Mouse (Mus musculus): ENCODE results near the gene Ralb. TPM values are rescaled to one million over a fixed set of nuclear protein-coding genes. Genes with fewer than 3 reads are reported as not detected.

Ralb gene
- polyA plus RNA-seq (2012; rRNA removed), result 20.8 and 21.1 TPM in 2 replicates

DNA sequence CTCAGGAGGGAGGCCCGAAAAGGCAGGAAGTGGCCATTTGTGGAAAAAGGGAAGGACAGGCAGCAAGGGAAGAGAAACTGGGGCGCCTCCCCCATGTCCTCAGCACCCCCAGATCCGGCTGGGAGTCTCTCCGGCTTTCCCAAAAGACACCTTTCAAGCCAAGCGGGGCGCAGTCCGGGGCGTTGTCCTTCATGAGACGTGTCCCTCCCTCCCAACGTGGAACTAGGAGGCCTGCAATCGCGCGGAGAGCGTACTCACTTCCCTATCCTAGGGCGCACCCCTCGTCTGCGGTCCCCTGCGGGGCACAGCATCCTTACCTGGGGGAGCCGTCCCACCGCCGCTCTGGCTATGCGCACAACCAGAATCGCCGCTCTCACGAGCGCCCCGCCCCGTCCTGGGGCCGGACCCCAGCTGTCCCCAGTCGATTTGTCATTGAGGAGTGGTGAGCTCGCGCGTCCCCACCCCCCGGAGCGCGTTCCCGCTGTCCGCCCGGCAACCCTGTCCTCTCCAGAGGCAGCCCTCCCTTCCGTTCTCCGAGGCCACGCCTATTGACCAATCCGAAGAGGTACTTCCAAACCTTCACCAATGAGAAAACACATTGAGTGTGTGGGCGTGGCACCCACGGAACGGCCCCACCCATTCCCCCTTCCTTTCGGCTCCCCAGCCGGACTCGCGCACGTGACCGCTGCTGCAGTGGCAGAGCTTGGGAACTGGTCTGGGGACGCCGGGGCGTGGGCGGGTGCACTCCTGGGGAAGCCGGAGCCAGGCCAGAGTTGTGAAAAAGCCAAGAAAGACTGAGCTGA lies at the start of gene Ralb:
Gene Ralb, minus strand, starts transcription at position 535 of the 803 bp plus-strand sequence.
- H3K4me1 ChIP-seq (ENCODE audit: control insufficient read depth, insufficient read depth, low read length), result peaks cover 9% of the 10 kb centered on the region; the same call in 1 of the 2 replicates
- TF ChIP-seq CTCF (IDR thresholded peaks at IDR 0.05; ENCODE audit: extremely low read depth, insufficient read depth, low read length), result no peak
- peak; percentile 53; the same call in 1 of the 2 replicates for TF ChIP-seq POLR2A (IDR thresholded peaks at IDR 0.05; ENCODE audit: extremely low read depth, insufficient read depth, low read length)
- H3K27ac ChIP-seq (ENCODE audit: insufficient read depth, low read length), result peak within 1 kb of the TSS; percentile 57; the same call in 1 of the 2 replicates
- peak within 1 kb of the TSS; percentile 72 for H3K4me3 ChIP-seq (ENCODE audit: insufficient read depth, low read length)

DNA sequence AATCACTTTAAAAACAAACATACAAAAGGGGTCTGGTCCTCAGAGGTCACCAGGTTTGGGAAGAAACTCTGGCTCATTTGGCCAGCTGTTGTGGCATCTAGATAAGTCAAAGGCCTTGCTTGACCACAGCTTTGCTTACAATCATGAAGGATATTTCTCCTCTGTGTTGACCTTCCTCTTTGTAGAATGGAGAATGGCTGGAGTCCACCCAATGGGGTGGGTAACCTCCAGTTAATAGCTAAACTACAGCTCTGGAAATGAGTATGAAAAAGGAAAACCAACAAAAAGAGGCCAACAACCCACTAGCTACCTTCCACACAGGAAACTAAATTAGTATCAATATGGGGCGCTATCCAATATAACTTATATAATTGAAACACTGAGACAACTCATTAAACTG lies 47.1 kb upstream of the Ralb start:
- TF ChIP-seq CTCF (IDR thresholded peaks at IDR 0.05; ENCODE audit: extremely low read depth, insufficient read depth, low read length) (no peak), POLR2A (IDR thresholded peaks at IDR 0.05; ENCODE audit: extremely low read depth, insufficient read depth, low read length) (no peak)
- no peaks in the 10 kb centered on the region for H3K4me1 ChIP-seq (ENCODE audit: control insufficient read depth, insufficient read depth, low read length)

DNA sequence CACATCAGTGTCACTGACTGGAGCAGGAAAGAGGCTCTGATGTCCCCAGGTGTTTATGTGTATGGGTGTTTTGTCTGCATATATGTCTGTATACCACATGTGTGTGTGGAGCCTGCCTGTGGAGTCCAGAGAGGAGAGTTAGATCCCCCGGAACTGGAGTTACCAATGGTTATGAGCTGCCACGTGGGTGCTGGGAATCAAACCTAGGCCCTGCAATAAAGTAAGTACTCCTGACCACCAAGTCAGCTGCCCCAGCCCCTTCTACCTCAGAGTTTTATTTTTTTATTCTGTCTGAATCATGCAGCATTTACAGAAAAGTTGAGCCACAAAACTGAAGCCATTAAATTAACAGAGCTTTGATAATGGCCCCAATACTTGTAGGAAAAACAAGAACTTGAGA lies 45.5 kb upstream of the Ralb start:
- TF ChIP-seq CTCF (IDR thresholded peaks at IDR 0.05; ENCODE audit: extremely low read depth, insufficient read depth, low read length) (no peak), POLR2A (IDR thresholded peaks at IDR 0.05; ENCODE audit: extremely low read depth, insufficient read depth, low read length) (no peak)
- Histone ChIP-seq H3K4me1 (ENCODE audit: control insufficient read depth, insufficient read depth, low read length) (no peaks in the 10 kb centered on the region), H3K4me3 (ENCODE audit: insufficient read depth, low read length) (no peak overlapping the region), H3K27ac (ENCODE audit: insufficient read depth, low read length) (no peak overlapping the region)

More for the DNA sequence above, 47.1 kb upstream of the Ralb start:
- Histone ChIP-seq H3K27ac (ENCODE audit: insufficient read depth, low read length) (no peak overlapping the region), H3K4me3 (ENCODE audit: insufficient read depth, low read length) (no peak overlapping the region)

DNA sequence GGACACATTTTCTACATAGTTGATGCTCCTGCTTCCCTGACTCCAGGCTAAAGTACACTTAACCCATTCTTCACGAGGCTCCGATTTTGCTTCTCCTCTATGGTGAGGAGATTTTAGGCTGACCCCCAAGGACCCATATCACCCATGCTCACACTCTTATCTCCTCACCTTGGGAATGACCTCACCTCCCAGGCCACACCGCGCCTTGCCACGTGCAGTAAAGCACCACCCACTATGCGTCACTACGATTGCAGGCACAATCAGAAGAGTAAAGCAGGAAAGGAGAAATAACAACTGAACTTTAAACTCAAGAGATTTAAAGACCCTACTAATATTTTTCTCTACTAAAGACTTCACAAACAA lies 44.7 kb upstream of the Ralb start:
- H3K4me1 ChIP-seq (ENCODE audit: control insufficient read depth, insufficient read depth, low read length), result no peaks in the 10 kb centered on the region
- H3K27ac ChIP-seq (ENCODE audit: insufficient read depth, low read length), result no peak overlapping the region
- no peak for TF ChIP-seq CTCF (IDR thresholded peaks at IDR 0.05; ENCODE audit: extremely low read depth, insufficient read depth, low read length)
- TF ChIP-seq POLR2A (IDR thresholded peaks at IDR 0.05; ENCODE audit: extremely low read depth, insufficient read depth, low read length), result no peak
- H3K4me3 ChIP-seq (ENCODE audit: insufficient read depth, low read length), result no peak overlapping the region

DNA sequence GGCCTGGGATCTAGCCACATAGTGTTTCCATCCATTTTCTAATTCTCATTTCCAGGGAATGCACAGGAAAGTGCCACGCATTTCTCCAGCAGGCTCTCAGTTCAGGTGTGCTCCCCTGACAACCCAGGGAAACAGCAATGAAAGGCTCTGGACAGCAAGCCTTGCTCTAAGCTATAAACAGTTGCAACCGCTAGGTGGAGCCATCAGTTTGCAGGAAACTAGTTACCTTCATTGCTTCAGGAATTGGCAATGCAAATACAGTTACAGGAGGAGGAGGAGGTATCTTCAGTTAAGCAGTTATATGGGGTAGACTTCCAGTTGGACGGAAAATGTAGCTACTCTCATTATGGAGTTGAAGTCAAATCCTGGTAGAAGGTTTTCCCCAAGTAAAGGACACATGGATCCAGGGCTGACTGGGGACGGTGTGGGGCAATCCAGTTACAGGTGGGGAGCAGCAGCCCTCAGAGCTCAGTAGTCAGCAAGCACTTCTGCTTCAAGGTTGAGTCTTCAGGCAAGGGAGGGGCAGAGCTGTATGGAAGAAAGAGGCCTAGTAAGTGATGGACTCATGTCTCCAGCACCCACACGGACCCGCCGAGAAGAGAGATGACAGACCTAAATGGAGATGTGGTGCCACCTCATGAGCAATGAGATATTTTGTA lies 44.2 kb upstream of the Ralb start:
- H3K27ac ChIP-seq (ENCODE audit: insufficient read depth, low read length), result no peak overlapping the region
- no peak overlapping the region for H3K4me3 ChIP-seq (ENCODE audit: insufficient read depth, low read length)
- no peak for TF ChIP-seq POLR2A (IDR thresholded peaks at IDR 0.05; ENCODE audit: extremely low read depth, insufficient read depth, low read length)
- peak; percentile 83 for TF ChIP-seq CTCF (IDR thresholded peaks at IDR 0.05; ENCODE audit: extremely low read depth, insufficient read depth, low read length)
- H3K4me1 ChIP-seq (ENCODE audit: control insufficient read depth, insufficient read depth, low read length), result no peaks in the 10 kb centered on the region

DNA sequence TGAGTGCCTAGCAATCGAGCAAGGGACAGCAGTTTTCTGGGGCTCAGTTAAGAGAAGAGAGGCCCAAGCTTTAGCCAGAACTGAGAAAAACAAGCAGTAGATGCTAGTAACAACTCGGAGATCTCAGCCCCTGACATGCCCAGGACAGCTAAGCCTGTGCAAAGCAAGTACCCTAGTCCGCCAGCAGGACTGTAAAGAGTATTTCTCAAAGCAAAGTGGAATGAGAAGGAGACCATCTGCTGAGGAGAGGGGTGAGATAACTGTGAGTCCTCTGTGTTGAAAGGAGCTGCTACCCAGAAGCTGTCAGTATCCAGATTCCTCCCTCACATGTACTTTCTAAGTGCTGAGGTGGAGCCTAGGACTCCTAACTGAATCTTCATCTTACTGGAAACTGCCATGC lies 41.9 kb upstream of the Ralb start:
- no peak overlapping the region for H3K4me3 ChIP-seq (ENCODE audit: insufficient read depth, low read length)
- no peaks in the 10 kb centered on the region for H3K4me1 ChIP-seq (ENCODE audit: control insufficient read depth, insufficient read depth, low read length)
- H3K27ac ChIP-seq (ENCODE audit: insufficient read depth, low read length), result no peak overlapping the region
- TF ChIP-seq CTCF (IDR thresholded peaks at IDR 0.05; ENCODE audit: extremely low read depth, insufficient read depth, low read length), result no peak
- no peak for TF ChIP-seq POLR2A (IDR thresholded peaks at IDR 0.05; ENCODE audit: extremely low read depth, insufficient read depth, low read length)

DNA sequence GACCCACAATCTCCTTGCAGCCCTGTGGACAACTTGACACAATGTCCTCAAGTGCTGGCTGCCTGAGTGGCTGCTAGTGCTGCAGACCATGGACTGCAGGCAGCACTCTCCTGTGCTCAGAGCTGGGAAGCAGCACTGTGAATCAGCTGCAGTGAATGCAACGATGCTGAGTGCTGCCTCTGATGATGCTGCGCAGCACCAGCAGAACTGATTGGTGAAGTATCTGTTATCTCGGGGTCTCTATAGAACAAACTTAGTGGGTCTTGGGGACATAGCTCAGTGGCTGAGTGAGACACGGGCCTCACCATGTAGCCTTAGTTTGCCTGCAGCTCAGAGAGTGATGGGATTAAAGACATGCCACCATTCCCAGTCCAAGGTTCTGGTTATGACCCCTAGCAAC lies 41.1 kb upstream of the Ralb start:
- no peak for TF ChIP-seq POLR2A (IDR thresholded peaks at IDR 0.05; ENCODE audit: extremely low read depth, insufficient read depth, low read length)
- no peak for TF ChIP-seq CTCF (IDR thresholded peaks at IDR 0.05; ENCODE audit: extremely low read depth, insufficient read depth, low read length)
- H3K27ac ChIP-seq (ENCODE audit: insufficient read depth, low read length), result no peak overlapping the region
- H3K4me1 ChIP-seq (ENCODE audit: control insufficient read depth, insufficient read depth, low read length), result no peaks in the 10 kb centered on the region
- H3K4me3 ChIP-seq (ENCODE audit: insufficient read depth, low read length), result no peak overlapping the region

DNA sequence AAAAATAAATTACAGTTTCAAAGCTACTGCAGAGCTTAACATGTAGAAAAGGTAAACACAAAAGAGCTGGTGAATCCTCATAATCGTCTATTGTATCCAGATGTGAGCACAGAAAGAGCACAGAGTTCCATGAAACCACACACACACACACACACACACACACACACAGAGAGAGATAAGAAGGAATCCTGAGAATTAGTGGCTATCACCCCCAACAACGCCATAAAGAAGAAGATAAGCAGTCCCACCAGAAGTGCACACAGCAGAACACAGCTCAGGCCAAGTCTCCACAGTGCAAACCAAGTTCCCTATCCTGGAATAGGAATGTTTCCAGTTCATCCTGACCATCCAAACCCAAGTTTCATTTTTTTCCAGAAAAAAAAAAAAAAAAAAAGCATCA lies 40.6 kb upstream of the Ralb start:
- Histone ChIP-seq H3K4me1 (ENCODE audit: control insufficient read depth, insufficient read depth, low read length) (no peaks in the 10 kb centered on the region), H3K27ac (ENCODE audit: insufficient read depth, low read length) (no peak overlapping the region), H3K4me3 (ENCODE audit: insufficient read depth, low read length) (no peak overlapping the region)
- no peak for TF ChIP-seq POLR2A (IDR thresholded peaks at IDR 0.05; ENCODE audit: extremely low read depth, insufficient read depth, low read length)
- no peak for TF ChIP-seq CTCF (IDR thresholded peaks at IDR 0.05; ENCODE audit: extremely low read depth, insufficient read depth, low read length)

DNA sequence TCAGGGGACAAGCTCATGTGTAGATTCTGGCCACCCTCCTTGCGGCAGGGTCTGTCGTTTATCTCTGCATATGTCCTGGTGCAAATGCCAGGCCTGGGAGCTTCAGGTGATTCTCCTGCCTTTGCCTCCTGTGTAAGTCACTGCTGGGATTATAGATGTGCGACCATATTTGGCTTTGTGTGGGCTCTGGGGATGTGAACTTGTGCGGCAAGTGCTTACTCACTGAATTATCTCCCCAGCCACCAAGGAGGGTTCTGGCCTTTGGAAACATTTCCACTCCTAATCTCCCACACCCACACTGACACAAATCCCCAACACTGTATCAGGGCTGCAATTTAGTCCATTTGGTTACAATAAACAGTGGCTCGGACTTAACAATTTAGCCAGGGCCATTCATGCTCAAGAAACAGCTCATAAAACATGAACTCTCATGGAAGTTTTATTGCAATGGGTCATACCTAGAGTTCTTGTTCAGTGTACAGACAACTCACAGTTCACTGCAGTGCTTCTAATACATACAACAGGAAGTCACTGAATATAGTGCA lies 40.1 kb upstream of the Ralb start:
- Histone ChIP-seq H3K4me3 (ENCODE audit: insufficient read depth, low read length) (no peak overlapping the region), H3K4me1 (ENCODE audit: control insufficient read depth, insufficient read depth, low read length) (no peaks in the 10 kb centered on the region), H3K27ac (ENCODE audit: insufficient read depth, low read length) (no peak overlapping the region)
- no peak for TF ChIP-seq CTCF (IDR thresholded peaks at IDR 0.05; ENCODE audit: extremely low read depth, insufficient read depth, low read length)
- TF ChIP-seq POLR2A (IDR thresholded peaks at IDR 0.05; ENCODE audit: extremely low read depth, insufficient read depth, low read length), result no peak
